Mouse (Mus musculus): ENCODE measurements at regions not wholly inside any gene's neighbourhood (a gene's known extent, or its start where the extent isn't known, plus 50 kb on each side); places are given as distances from the start of the nearest gene placed in this dataset.
"Not testable (repeated sequence)": the region's sequence is repeated elsewhere in the genome, so short reads cannot be mapped to it uniquely, and the experiment has no call there.

- DNase-seq, result no peak
Observed at GRCm38 (mm10) chr15:43581246-43581645, 3447.1 kb downstream of the 9330182O14Rik start.

DNA sequence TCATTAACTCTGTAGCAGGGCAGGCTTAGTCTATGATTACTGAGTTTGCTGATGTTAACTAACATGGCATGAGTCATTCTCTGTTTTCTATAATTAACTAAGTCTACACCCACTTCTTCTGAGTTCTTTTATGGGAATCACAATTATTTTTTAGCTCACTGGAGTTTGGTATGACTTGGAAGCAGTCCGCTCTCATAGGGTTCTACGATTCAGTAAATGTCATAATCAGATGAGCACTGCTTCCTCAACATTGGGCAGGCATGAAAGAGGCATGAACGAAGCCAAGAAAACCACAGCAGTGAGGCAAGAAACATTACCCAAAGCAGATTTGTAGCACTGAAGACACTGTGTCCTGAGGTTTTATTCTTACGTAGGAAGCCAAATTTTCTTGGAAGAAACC, 3451.6 kb downstream of the 9330182O14Rik start:
- no peak for DNase-seq

DNA sequence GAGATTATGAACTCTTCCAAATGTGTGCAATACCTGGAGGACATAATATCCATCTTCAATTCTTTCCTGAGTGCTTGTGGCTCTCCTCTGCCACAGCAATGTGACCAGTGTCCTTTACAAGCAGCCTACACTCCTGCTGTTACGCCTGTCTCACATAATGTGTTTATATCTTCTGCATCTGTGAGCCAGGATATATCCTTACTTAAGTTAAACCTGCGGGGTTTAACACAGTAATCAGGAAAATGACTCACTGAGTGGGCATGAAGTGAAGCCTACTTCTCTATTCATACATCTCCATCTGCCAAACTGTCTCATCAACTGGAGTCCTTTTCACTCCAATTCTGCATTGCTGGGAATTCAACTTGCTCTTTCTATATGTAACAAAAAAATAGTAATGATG, 3453.9 kb downstream of the 9330182O14Rik start:
- DNase-seq, result no peak

DNA sequence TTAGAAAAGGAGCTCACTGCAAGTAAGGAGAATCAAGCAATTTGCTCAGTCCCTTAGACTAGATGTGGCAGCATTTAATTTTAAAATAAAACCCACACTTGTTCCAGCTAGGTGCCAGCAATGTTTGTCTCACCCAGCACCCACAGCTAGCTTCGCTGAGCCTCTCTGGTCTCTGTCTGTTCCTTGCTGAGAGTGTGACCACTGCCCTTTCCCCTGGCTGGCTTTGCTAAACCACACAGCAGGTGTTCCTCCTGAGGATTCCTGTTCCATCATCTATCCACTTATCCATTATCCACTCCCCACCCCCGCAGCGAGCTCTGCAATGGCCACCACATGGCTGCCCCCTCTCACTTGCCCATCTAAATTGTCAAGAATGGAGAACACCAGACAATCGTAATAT, 3473.5 kb downstream of the 9330182O14Rik start:
- no peak for DNase-seq

DNA sequence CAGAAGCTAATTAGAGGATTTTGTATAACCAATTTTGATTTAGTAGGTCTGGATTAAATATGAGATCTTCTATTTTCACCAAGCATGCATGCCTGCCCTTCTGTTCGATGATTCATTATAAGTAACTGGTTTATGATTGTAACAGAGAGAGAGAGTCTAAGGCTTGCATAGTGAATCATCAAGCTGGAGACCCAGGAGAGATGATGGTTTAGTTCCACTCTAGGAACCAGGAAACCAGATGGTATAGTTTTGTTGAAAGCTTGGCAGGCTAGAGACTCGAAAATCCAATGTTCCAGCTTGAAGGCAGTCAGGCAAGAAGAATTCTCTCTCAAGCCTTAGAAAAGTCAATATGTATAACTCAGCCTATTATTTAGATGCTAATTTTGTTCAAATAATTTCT, 3475.7 kb downstream of the 9330182O14Rik start:
- no peak for DNase-seq

DNA sequence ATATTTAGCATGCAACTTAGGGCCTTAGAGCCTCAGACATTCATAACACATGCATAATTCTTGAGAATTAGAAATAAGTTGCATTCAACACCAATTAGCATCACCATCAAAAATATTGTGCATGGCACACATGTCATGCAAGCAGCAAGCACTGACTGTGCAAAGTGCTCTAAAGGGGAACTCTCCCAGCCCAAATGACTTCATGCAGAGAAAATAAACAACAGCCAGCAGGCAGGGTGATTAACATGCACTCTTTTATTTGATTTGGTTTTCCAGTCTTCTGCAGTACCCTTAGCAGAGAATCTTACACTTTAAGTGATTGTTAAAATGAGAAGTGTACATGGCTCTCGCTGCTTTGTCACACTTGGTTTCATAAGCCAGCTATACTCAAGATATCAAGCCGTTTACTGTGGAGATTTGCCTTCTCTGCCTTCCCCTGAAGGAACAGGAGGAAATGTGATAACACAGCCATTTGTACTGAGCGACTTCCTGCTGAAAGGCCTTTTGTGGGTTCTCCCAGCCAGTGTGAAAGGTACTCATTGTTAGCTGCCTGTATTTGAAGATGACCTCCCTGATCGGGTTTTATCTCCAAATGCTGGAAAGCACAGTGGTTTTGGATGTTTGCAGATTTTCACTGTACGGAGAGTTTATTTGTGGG, 3480.0 kb downstream of the 9330182O14Rik start:
- DNase-seq, result no peak

DNA sequence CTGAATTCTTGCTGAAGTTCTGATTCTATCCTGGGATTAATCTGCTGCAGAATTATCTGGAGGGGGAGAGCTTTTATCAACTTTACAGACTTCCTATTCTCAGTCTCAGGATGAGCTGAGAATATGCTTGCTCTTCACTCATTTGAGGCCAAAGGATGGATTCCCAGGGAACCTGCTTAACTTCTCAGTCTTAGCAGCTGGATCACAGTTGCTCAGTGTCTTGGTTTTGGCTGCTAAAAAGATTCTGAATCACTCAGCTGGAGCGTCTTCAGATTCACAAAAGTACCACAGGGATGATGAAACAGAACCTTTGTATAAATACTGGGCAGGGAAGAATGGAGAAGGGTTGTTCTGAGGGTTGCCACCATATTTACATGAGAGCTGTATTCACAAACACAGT, 3481.6 kb downstream of the 9330182O14Rik start:
- DNase-seq, result no peak

DNA sequence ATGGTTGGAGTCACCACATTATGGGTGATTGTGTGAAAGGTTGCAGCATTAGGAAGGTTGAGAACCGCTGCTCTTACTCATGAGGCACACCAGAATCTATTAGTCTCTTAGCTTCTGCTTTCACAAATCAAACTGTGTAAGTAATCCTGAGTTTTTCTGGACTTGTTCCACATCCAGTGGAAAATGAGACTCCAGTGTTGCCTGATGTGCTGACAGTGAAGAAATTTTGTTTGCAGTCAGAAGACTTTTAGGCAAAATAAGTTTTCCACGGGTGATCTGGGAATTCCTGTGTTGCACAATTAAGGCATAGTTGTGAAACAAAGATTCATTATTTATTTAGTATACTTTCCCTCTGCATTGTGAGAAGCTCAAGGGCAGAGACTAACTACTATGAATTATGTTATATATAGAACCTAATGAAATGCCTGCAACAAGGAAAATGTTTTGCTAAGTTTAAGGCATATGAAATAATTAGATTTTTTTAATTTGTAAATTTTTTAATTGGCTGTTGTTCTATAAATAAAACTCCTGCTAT, 3490.3 kb downstream of the 9330182O14Rik start:
- DNase-seq, result no peak

- DNase-seq, result no peak
Observed at GRCm38 (mm10) chr15:43625021-43625510, 3490.9 kb downstream of the 9330182O14Rik start.

DNA sequence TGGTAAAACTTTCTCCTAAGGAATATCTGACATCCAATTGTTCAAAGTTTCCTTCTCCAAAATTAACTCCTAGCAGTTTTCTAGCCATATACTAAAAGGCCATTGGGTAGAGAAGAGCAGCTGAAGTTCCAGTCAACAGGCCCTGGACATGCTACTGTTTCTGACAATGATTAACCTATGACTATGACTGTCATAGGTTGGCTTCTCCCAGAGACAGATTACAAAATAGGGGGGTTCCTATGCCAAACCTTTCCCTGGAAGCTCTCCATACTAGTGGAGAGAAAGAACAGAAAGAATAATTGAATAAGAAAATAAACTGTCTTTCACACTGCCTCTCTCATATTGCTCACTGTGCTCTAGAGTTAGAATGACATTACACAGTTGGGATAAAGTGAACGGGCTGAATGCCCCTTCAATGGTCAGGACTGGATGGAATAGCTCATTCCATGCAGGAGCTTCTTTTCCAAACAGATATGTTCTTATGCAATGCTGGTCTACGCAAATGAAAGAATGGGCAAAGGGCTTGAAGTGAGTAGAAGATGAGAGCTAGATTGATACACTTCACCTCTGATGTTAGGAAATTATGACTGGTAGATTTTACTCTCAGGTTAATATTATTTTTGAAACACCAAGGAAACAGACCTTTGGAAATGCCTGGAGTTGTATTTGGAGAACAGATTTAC, 3516.8 kb downstream of the 9330182O14Rik start:
- DNase-seq, result no peak

- no peak for DNase-seq
Observed at GRCm38 (mm10) chr15:43663648-43664047, 3529.5 kb downstream of the 9330182O14Rik start.

GRCm38 (mm10) chr15:43678844-43679243, 3544.7 kb downstream of the 9330182O14Rik start:
- no peak for DNase-seq

GRCm38 (mm10) chr15:43682176-43682575, 3548.0 kb downstream of the 9330182O14Rik start:
- DNase-seq, result no peak

- DNase-seq, result not testable (repeated sequence)
Observed at GRCm38 (mm10) chr15:43691998-43692397, 3557.8 kb downstream of the 9330182O14Rik start.

DNA sequence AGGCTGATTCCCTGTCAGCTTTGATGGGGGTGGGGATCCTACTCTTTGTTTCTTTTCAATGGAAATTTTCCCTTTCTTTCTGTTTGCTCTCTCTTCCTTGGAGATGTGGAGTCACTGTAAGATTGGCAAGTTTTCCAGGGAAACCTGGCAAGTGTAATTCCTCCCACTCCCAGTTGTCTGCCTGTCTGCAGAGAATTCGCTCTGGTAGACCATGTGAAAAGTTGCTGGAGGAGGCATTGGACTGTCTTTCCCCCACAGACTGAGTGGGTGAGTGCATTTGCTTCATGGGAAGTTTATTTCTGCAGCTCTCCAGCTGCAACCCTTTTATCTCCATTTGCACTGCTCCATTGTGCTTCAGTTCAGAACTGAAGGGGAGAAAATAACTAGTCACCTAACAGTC, 3561.3 kb downstream of the 9330182O14Rik start:
- DNase-seq, result no peak

DNA sequence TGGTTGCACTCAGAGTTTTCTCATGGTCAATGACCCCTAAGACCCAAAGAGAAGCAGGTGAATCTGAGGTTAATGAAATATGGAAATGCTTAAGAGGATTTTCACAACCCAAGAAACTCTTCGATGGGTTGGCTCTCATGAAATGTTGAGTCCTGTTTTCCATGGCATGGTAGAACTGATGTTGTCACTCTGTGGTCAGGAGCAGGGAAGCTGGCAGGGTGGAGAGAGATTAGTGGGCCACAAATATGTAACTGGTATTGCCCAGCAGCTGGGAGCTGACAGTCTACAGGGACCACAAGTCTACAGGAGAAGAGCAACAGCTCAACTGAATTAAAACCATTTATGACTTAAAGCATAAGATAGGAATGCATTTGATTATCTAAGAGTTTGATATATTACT, 3582.9 kb downstream of the 9330182O14Rik start:
- DNase-seq, result no peak

- DNase-seq, result no peak
Observed at GRCm38 (mm10) chr15:43717559-43717958, 3583.4 kb downstream of the 9330182O14Rik start.

DNA sequence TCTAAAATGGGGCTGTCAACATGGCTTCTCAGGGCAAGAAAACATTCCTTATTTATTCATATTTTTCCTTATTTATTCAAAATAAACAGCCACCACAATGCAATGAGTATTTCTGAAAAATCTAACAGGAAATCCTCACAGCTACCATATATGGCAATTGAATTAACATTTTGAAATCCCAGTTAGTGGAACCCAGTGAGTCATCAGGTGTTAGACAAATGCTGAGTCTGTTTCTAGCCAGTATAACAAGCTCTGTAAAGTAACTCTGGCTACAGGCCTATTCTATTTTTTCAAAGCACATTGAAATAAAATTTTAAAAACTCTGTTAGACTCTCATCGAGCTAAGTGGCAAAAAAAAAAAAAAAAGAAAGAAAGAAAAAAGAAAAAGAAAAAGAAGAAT, 3586.8 kb downstream of the 9330182O14Rik start:
- no peak for DNase-seq

- peak; percentile 1 for DNase-seq
Observed at GRCm38 (mm10) chr15:43735697-43736096, 3601.5 kb downstream of the 9330182O14Rik start.

GRCm38 (mm10) chr15:43758256-43758655, 3624.1 kb downstream of the 9330182O14Rik start:
- DNase-seq, result no peak

DNA sequence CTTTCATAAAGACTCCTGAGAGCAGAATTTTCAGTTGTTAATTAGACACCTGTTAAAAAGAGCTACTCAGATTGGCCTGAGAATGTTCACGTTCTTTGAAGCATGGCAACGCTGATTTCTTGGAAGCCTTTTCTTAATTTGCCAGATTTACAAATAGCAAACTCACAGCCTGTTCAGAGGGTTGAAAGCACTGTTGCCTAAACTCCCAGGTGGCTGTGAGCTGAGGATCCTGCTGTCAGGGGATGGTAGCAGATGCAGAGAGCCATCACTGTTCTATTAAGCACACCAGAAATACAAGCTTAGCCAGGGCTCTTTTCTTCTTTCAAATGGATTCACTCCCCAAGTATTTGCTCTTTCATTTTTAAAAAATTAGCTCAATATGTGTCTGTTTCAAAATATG, 3630.4 kb downstream of the 9330182O14Rik start:
- DNase-seq, result no peak

- DNase-seq, result no peak
Observed at GRCm38 (mm10) chr15:43772718-43773117, 3638.6 kb downstream of the 9330182O14Rik start.

DNA sequence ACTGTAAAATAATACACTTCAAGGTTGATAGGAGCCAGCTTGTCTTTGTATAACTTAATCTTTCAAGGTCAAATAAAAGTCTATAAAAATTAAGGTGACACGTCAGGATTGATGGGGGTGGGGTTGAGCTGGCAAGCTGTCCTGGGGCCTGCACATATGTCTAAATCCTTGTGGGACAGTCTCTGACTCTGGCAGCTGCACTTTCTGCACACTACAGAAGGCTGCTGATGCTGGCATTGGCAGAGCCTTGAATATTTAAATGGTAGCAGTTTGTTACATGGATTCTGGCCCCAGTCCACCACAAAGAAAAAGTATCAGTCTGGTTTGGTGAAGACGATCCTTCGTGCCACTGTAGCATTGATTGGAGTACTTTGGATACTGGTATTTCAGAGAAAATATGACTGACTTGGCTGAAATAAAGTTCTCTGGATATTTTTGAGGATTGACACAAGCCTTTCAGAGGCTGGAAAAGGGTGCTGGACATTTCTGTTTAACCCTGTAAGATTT, 3648.0 kb downstream of the 9330182O14Rik start:
- not testable (repeated sequence) for DNase-seq

DNA sequence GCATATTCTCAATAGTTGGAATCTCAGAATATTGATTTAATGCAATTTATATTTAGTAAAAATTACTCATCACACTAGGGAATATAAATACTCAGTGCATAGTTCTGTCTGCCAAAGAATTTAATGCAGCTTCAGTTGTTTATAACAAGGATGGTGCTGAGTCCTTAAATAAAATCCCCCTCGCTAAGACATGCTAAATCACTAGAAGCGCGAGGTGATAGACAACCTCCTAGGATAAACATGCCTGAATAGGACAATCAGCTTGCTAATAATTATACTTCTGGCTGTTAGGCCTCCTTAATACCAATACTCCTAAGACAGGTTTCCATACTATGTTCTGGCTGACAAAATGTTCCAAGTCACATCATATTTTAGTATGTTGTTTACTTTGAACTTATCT, 3650.0 kb downstream of the 9330182O14Rik start:
- no peak for DNase-seq

Data from lung, postnatal 14 days (tissue).